Mouse (Mus musculus) thymus, postnatal 25 days (tissue): ENCODE results near the gene Olfr1226.
"Not testable (repeated sequence)": the region's sequence is repeated elsewhere in the genome, so short reads cannot be mapped to it uniquely, and the experiment has no call there.

Experiments
- DNase-seq: peaks from one replicate; pipeline ENCODE4 v3.0.0; 2022

The Olfr1226 gene

GRCm38 (mm10) chr2:89199948-89200347, at the start of gene Olfr1226:
Gene Olfr1226, minus strand, starts transcription at chr2:89200048.
- DNase-seq = no peak

- no peak for DNase-seq
Observed at GRCm38 (mm10) chr2:89196325-89196982, 3.4 kb downstream of the Olfr1226 start.

GRCm38 (mm10) chr2:89174569-89174968, 25.3 kb downstream of the Olfr1226 start, which contains the start of gene Olfr1225:
Gene Olfr1225, minus strand, starts transcription at chr2:89174669.
- DNase-seq = no peak

GRCm38 (mm10) chr2:89164711-89165110, 35.1 kb downstream of the Olfr1226 start:
- DNase-seq = not testable (repeated sequence)

GRCm38 (mm10) chr2:89163991-89164390, 35.9 kb downstream of the Olfr1226 start, which contains the start of gene Olfr1224-ps1:
Gene Olfr1224-ps1, minus strand, starts transcription at chr2:89164091.
- DNase-seq = not testable (repeated sequence)

- DNase-seq = no peak
Observed at GRCm38 (mm10) chr2:89151460-89151859, 48.4 kb downstream of the Olfr1226 start, which contains the start of gene Olfr1223. Gene Olfr1223, minus strand, starts transcription at chr2:89151560.
